Mouse (Mus musculus) midbrain, embryonic 11.5 days (tissue): ENCODE results near the gene Tenm4. TPM values are rescaled to one million over a fixed set of nuclear protein-coding genes. Genes with fewer than 3 reads are reported as not detected.

Experiments used
- ATAC-seq: fragments of 200-750 bp; cut with Nextera tagmentation; 2 replicates; pipeline ENCODE4 v1.8.0; 2017; ENCODE audit warnings: moderate TSS enrichment, moderate library complexity; ENCODE audit not compliant: low FRiP score
- DNase-seq: peaks from one replicate; pipeline ENCODE4 v3.0.0; 2015; ENCODE audit warnings: low spot score; ENCODE audit errors: missing footprints
- H3K27ac ChIP-seq: fragments of 300-500 bp; sonication (generic); 2 replicates; pipeline ENCODE4 v1.5.1; 2014; ENCODE audit warnings: low read depth, low read length
- H3K27me3 ChIP-seq: fragments of 300-500 bp; sonication (generic); 2 replicates; pipeline ENCODE4 v1.6.1; 2014; ENCODE audit warnings: mild to moderate bottlenecking, low read length, moderate library complexity, mixed read lengths; ENCODE audit not compliant: control insufficient read depth, insufficient read depth
- H3K36me3 ChIP-seq: fragments of 300-500 bp; sonication (generic); 2 replicates; pipeline ENCODE4 v1.6.1; 2014; ENCODE audit warnings: mild to moderate bottlenecking, low read length, moderate library complexity, mixed read lengths; ENCODE audit not compliant: control insufficient read depth, insufficient read depth
- H3K4me1 ChIP-seq: fragments of 300-500 bp; sonication (generic); 2 replicates; pipeline ENCODE4 v1.6.1; 2014; ENCODE audit warnings: low read length; ENCODE audit not compliant: control insufficient read depth, insufficient read depth
- H3K4me2 ChIP-seq: fragments of 300-500 bp; sonication (generic); 2 replicates; pipeline ENCODE4 v1.6.1; 2014; ENCODE audit warnings: mild to moderate bottlenecking, moderate library complexity
- H3K4me3 ChIP-seq: fragments of 300-500 bp; sonication (generic); 2 replicates; pipeline ENCODE4 v1.5.1; 2014; ENCODE audit warnings: low read depth, low read length
- H3K9ac ChIP-seq: fragments of 300-500 bp; sonication (generic); 2 replicates; pipeline ENCODE4 v1.6.1; 2014; ENCODE audit warnings: low read length
- H3K9me3 ChIP-seq: fragments of 300-500 bp; sonication (generic); 2 replicates; pipeline ENCODE4 v1.6.1; 2016; ENCODE audit warnings: low read length; ENCODE audit not compliant: control insufficient read depth
- WGBS: fragments of 180-500 bp; shearing (Covaris S2); extraction: QIAGEN DNeasy Blood & Tissue Kit; methylation state at CpG from one replicate; pipeline ENCODE4 v1.1.7; 2014; 5-methylcytosine and 5-hydroxymethylcytosine counted together
- polyA plus RNA-seq: library from polyadenylated mRNA; unstranded; fragments of >200 nt; fragmentation: Nextera tagmentation; extraction: Ambion mirVana; gene quantifications from 2 replicates; pipeline ENCODE4 v1.2.1, GENCODE M21; 2014

Tenm4 gene
- polyA plus RNA-seq, 1 experiment from 2014 or later: 24.8 TPM

DNA sequence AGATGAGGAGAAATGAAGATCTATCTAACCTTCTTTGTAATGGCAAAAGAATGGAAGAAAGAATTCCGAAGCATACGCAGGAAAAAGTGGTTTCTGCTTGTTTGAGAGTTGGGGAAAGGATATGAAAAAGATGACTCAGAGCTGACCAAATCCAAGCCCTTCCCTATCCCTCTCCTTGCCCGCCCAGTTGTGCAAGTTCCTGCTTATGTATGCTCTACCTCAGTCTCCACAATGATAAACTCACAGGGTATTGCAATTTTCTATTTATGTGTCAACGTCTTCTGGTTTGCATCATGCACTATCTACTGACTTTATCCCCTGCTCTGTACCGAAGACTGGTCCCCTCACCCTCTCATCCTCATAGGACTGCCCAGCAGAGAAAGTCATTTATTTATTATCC is 339.4 kb downstream of the Tenm4 start:
- H3K4me1 ChIP-seq: peaks cover 15% of the 10 kb centered on the region
- H3K36me3 ChIP-seq: no peaks in the 10 kb centered on the region
- DNase-seq (no peak), ATAC-seq (no peak)
- H3K9ac ChIP-seq: no peak overlapping the region
- 88% methylated on average over 5 of the region's 5 CpGs for WGBS
- no peak overlapping the region for H3K4me3 ChIP-seq
- H3K27ac ChIP-seq: no peak overlapping the region
- no peaks in the 10 kb centered on the region for H3K9me3 ChIP-seq
- no peak overlapping the region for H3K4me2 ChIP-seq
- no peaks in the 10 kb centered on the region for H3K27me3 ChIP-seq

DNA sequence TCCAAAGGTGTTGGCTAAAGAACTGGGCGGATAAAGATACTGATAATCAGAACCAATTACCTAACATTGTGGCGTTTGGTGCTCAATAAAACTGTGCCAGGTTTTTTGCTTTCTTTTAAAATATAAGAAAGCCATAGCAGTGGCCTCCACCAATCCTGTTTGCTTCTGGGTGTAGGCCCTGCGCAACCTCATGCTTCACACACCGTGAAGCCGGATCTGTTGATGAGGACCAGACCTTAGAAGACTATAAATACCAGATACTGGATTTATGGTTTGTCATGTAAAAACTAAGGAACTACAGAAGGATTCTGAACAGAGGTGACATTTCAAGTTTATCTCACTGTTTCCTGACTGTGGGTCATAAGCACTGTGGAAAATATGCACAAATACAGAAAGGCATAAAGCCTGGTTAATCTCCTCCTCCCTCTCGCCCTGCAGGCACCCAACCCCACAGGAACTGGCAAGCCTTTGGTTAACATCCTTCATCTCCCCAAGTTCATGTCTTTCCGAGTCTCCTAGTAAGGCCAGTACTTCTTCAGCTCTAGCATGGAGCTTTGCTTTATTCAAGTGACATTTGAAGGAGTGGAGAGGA is 340.1 kb downstream of the Tenm4 start:
- WGBS: 90% methylated on average over 7 of the region's 7 CpGs
- no peak overlapping the region for H3K9ac ChIP-seq
- DNase-seq (no peak), ATAC-seq (no peak)
- H3K27me3 ChIP-seq: no peaks in the 10 kb centered on the region
- H3K4me1 ChIP-seq: peaks cover 10% of the 10 kb centered on the region
- no peak overlapping the region for H3K4me2 ChIP-seq
- H3K36me3 ChIP-seq: no peaks in the 10 kb centered on the region
- H3K27ac ChIP-seq: no peak overlapping the region
- no peaks in the 10 kb centered on the region for H3K9me3 ChIP-seq
- H3K4me3 ChIP-seq: no peak overlapping the region

DNA sequence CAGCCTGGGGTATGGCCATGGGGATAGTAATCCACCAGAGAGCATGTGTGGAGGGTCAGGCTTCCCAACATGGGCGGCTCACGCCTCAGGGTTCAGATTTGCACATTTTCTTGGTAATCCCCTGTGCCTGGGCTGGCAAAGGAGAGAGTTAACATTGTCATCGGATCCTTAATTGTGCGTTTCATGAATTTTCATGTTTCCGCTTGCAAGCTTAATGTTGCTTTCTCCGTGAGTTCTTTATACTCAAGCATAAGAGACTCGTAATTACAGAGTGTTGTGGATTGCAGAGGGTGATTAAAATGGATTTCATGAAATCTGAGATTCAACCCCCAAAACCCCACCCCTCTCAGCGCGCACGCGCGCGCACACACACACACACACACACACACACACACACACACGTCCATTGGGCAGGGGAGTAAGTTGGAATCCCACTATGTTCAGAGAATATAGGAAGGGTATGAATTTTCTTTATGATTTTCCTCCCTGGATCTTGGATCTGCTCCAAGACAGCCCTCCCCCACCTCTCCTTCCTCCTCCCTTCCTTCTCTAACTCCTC is 341.0 kb downstream of the Tenm4 start:
- WGBS: 73% methylated on average over 14 of the region's 14 CpGs
- ATAC-seq: peak; percentile 58; the same call in 1 of the 2 replicates
- no peak overlapping the region for H3K4me3 ChIP-seq
- H3K4me1 ChIP-seq: peaks cover 10% of the 10 kb centered on the region
- H3K27ac ChIP-seq: no peak overlapping the region
- H3K9me3 ChIP-seq: no peaks in the 10 kb centered on the region
- H3K4me2 ChIP-seq: no peak overlapping the region
- no peak for DNase-seq
- no peaks in the 10 kb centered on the region for H3K27me3 ChIP-seq
- H3K9ac ChIP-seq: no peak overlapping the region
- H3K36me3 ChIP-seq: no peaks in the 10 kb centered on the region

DNA sequence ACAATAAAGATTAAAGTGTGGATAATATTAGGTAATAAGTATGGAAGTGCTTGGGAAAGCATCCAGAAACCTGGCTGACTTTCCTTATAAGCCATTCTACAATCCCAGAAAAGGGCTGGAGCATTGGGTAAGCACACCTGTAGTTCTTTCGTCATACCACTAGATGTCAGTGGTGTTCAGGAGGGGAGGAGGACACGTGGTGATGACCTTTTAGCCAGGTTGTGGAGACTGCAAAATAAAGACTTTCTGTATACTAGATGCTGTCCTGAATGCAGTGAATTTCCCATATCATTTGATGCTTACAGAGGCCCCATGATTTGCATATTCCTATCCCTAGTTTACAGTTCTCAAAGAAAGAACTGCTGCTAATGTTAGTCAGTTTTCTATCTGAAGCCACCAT is 348.2 kb downstream of the Tenm4 start:
- no peaks in the 10 kb centered on the region for H3K36me3 ChIP-seq
- DNase-seq (peak; percentile 89), ATAC-seq (peak; percentile 14; the same call in 1 of the 2 replicates)
- 0% methylated on average over 2 of the region's 2 CpGs for WGBS
- H3K27me3 ChIP-seq: no peaks in the 10 kb centered on the region
- H3K9me3 ChIP-seq: no peaks in the 10 kb centered on the region
- no peak overlapping the region for H3K4me2 ChIP-seq
- no peak overlapping the region for H3K9ac ChIP-seq
- H3K4me3 ChIP-seq: no peak overlapping the region
- H3K4me1 ChIP-seq: no peaks in the 10 kb centered on the region
- no peak overlapping the region for H3K27ac ChIP-seq

DNA sequence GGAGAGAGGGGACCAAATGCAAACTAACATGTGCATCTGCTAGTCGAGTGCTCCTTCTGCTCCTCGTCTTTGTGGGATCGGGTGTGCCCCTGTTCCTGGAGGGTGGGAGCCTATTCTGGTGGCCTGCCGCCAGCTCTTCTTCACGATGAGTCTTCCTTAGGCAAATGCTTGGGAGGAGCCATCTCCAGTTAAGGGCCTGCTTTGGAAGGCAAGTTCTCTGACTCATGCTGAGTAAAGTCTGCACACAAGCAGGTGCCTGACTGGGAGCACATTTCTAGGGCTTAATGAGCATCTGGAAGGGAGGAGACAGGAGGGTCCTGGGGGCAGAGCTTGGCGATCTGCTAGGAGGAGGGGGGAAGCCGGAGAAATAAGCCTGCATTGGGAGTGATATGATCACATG is 350.9 kb downstream of the Tenm4 start:
- Histone ChIP-seq H3K4me3 (no peak overlapping the region), H3K36me3 (no peaks in the 10 kb centered on the region), H3K27ac (no peak overlapping the region), H3K9me3 (no peaks in the 10 kb centered on the region), H3K4me1 (no peaks in the 10 kb centered on the region), H3K9ac (no peak overlapping the region), H3K4me2 (no peak overlapping the region), H3K27me3 (no peaks in the 10 kb centered on the region)
- DNase-seq (no peak), ATAC-seq (no peak)
- 80% methylated on average over 7 of the region's 7 CpGs for WGBS

DNA sequence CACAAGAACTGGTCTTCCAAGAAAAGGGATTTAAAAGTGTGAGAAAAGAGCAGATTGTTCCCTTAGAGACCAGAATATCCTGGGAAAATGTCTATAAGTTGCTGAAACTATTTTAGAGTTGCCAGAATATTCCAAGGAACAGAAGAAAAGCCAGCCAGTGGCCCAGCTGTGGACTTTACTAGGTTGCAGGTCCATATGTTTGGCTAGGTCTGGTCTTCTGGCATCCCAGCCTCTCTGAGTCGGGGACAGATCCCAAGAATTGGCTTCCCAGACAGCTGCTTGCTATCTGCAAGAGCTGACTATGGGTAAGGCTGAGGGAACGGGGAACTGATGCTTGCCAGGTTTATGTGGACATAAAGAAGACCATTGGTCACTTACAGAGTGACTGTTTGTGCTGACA is 352.6 kb downstream of the Tenm4 start:
- Histone ChIP-seq H3K4me1 (no peaks in the 10 kb centered on the region), H3K27ac (no peak overlapping the region), H3K36me3 (no peaks in the 10 kb centered on the region), H3K9me3 (no peaks in the 10 kb centered on the region), H3K27me3 (no peaks in the 10 kb centered on the region), H3K9ac (no peak overlapping the region), H3K4me3 (no peak overlapping the region), H3K4me2 (no peak overlapping the region)
- no peak for DNase-seq
- no peak for ATAC-seq
- 86% methylated on average over 2 of the region's 2 CpGs for WGBS

DNA sequence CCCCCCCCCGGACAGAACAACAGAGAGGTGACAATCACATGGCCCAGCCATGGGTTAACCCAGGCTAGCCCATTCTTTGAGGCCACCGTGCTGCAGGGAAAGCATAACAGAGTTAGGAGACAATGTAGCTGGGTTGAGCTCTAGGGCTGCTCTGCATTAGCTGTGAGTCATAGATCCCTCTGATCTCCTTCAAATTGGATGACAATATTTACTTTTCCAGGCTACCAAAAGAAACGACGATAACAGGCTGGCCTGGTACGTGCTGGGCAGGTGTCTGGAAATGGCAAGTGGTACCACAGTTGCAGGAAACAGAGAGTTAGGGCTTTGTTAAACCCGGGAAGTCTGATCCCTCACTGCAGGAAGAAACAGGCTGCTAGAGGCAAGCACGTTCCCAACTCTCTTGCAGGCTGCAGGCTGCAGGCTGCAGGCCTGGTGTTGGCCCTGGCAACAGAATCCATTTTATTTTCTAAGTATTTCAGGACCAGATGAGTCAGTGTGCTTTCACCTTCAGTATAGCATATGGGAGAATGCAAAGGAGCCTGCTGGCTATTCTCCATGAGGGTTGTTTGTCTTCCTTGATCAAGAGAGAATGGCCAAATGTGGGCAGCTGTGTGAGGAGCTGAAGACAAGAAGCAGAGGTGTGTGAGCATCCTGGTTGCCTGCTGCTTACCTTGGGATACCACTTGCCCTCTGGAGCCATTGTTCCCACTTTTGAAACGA is 353.6 kb downstream of the Tenm4 start:
- H3K9ac ChIP-seq: no peak overlapping the region
- no peak overlapping the region for H3K27ac ChIP-seq
- H3K27me3 ChIP-seq: no peaks in the 10 kb centered on the region
- no peaks in the 10 kb centered on the region for H3K4me1 ChIP-seq
- H3K36me3 ChIP-seq: no peaks in the 10 kb centered on the region
- no peak overlapping the region for H3K4me2 ChIP-seq
- ATAC-seq (no peak), DNase-seq (no peak)
- no peak overlapping the region for H3K4me3 ChIP-seq
- no peaks in the 10 kb centered on the region for H3K9me3 ChIP-seq
- 77% methylated on average over 8 of the region's 8 CpGs for WGBS

DNA sequence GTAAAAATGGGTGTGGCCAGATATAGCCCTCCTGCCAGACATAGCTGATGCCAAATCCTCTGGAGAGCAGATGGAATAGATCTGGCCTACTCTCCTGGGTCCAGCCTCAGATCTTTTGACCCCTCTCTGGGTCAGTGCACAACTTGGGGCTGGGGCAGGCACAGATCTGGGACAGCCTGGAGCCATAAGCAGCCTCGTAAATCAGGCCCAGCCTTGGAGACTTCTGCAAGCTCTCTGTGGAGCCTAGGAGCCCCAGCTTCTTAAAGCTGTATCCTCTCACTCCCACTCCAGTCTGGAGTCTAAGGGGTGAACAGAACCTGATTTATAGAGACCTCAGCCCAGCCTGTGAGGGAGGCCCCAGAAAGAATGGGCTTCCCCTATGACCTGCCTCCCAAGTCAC is 354.3 kb downstream of the Tenm4 start:
- Histone ChIP-seq H3K27ac (no peak overlapping the region), H3K4me2 (no peak overlapping the region), H3K9me3 (no peaks in the 10 kb centered on the region), H3K27me3 (no peaks in the 10 kb centered on the region), H3K4me3 (no peak overlapping the region), H3K36me3 (no peaks in the 10 kb centered on the region), H3K4me1 (no peaks in the 10 kb centered on the region), H3K9ac (no peak overlapping the region)
- ATAC-seq: no peak
- 77% methylated on average over 1 of the region's 1 CpGs for WGBS
- no peak for DNase-seq

DNA sequence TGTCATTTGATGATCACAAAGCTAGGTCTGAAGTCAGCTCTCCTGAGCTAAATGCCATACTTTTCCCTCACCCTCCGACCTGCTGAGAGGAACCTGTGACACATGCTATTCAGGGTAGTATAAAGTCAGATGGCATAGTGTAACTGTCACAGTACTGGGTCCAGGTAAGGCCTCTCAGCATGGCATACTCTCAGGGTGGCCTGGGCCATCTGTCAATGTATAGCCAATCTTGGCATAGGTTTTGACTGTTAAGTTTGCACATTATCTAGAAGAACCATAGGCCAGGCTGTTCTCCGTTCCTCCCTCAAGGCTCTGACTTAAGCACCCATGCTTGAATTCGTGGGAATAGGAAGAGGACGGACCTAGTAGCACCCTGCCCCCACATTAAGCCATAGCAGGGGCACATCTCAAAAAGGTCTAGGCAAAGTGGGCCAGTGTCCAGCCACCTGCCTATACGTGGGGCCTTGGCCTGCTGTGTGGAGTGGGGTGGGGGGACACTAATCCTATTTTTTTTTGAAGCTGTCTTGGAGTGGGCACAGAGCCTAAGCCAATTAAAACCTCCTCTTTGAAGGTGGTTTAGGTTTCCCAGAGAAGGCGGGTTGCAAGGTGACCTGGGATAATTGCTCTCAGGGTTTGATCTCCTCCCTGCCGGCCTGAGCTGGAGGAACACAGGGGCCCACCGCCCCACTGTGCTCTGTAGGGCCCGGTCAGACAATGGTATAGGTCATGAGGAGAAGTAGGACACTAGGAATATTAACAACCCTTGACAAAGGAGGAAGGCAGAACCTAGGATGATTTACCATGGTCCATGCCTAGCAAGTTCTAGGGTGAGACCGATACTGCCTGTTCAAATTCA is 359.8 kb downstream of the Tenm4 start:
- Histone ChIP-seq H3K27me3 (no peaks in the 10 kb centered on the region), H3K27ac (no peak overlapping the region), H3K9me3 (no peaks in the 10 kb centered on the region), H3K4me1 (no peaks in the 10 kb centered on the region), H3K9ac (no peak overlapping the region), H3K4me2 (no peak overlapping the region), H3K36me3 (no peaks in the 10 kb centered on the region), H3K4me3 (no peak overlapping the region)
- ATAC-seq (no peak), DNase-seq (no peak)
- 36% methylated on average over 10 of the region's 10 CpGs for WGBS
